Mouse (Mus musculus): ENCODE measurements around the gene Olfr1174-ps. TPM values are rescaled to one million over a fixed set of nuclear protein-coding genes. Genes with fewer than 3 reads are reported as not detected.

Gene Olfr1174-ps
- not detected for total RNA-seq (2021)
- polyA plus RNA-seq (2012; rRNA removed): not detected in 2 replicates
- long read RNA-seq: 0 reads

DNA sequence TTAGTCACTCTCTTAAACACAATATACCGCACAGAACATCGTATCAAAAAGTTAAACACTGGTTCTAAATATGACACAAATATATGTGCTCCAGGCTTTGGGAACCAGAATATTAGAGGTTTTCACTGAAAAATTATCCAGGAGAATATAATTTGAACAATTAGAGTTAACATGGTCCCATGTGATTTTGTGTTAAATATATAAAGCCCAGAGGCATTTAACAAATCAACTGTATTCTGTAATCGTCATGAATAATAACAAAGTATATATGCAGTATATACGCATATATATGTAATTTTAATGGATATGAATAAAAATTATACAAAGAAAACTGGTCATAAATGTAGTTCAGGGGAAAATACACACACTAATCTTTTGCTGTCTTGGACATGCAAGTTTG is at the start of gene Olfr1174-ps:
Olfr1174-ps (minus strand) TSS at position 101 of the 400 bp plus-strand sequence.
- no peak for DNase-seq

GRCm38 (mm10) chr2:88356304-88356703 is 41.4 kb upstream of the Olfr1174-ps start:
- DNase-seq: no peak

DNA sequence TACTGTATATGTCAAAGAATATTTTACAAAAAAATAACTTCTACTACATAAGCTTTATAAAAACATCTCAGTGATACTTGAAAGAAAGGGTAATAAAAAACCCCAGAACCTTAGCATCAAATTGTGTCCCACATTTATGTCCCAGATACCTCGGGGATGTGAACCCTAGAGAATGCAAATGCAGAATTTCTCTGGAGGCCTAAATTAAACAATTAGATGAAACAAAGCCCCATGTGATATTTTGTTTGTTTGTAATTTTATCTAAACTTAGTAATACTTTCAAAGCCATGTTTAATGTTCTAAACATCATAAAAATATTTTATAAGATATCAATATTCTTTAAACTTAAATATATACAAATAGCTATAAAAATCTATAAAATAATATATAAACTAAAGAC is 31.5 kb upstream of the Olfr1174-ps start, which contains the start of gene Olfr1177-ps:
Olfr1177-ps (minus strand) TSS at position 101 of the 400 bp plus-strand sequence.
- DNase-seq: no peak

- no peak for DNase-seq
These were observed 21.5 kb upstream of the Olfr1174-ps start, which contains the start of gene Olfr1176 for GRCm38 (mm10) chr2:88336421-88336820. Gene Olfr1176 (plus strand): TSS chr2:88336721.

DNA sequence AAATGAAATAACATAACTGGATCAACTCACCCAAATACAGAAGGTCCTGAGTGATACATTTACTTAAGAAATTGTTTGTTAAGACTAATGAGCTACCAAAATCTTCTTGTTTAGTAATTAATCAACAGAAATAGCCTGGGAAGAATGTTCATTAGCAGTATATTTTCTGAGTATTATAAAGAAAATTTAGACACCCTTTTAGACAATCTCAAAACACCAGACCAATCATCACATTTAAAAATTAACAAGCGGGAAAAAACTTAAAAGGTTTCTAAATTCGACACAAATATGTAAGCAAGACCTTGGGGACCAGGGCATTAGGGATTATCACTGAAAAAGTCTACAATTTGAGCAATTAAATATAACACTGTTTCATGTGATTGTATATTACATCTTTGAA is 12.2 kb upstream of the Olfr1174-ps start, which contains the start of gene Olfr1175-ps:
Olfr1175-ps (minus strand) TSS at position 101 of the 400 bp plus-strand sequence.
- DNase-seq: no peak

DNA sequence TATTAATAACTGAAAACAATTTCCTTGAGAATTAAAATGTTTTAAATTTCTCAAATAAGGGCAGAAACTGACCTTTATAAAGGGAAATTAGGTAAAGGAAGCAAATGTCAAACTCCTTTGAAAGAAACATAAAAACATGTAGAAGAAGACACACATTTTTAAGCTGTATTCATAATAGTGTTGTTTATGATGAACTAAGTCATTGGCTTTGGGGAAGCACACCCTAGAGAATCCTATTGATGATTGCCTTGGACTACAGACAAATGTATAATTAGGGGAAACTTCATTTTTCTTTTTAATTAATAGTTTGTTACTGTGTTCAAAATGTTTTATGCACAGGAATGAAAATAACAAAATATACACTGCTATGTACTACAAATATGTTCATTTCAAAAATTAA is 35.2 kb downstream of the Olfr1174-ps start, which contains the start of gene Olfr1173:
Olfr1173 (minus strand) TSS at position 101 of the 400 bp plus-strand sequence.
- DNase-seq: no peak

Other genes with a start within 250 kb of the Olfr1174-ps start
- gene Olfr1163, start 243.3 kb downstream of the Olfr1174-ps start, total RNA-seq (2021): not detected
- gene Olfr1163, start 243.3 kb downstream of the Olfr1174-ps start, polyA plus RNA-seq (2012; rRNA removed): not detected in 2 replicates
- not detected for gene Olfr1164, start 221.2 kb downstream of the Olfr1174-ps start, total RNA-seq (2021)
- gene Olfr1164, start 221.2 kb downstream of the Olfr1174-ps start, polyA plus RNA-seq (2012; rRNA removed): not detected in 2 replicates
- not detected for gene Olfr1166, start 186.9 kb downstream of the Olfr1174-ps start, total RNA-seq (2021)
- gene Olfr1166, start 186.9 kb downstream of the Olfr1174-ps start, polyA plus RNA-seq (2012; rRNA removed): not detected in 2 replicates
- not detected for gene Olfr1167, start 159.9 kb downstream of the Olfr1174-ps start, total RNA-seq (2021)
- not detected in 2 replicates for gene Olfr1167, start 159.9 kb downstream of the Olfr1174-ps start, polyA plus RNA-seq (2012; rRNA removed)
- gene Olfr1168, start 133.3 kb downstream of the Olfr1174-ps start, total RNA-seq (2021): not detected
- not detected in 2 replicates for gene Olfr1168, start 133.3 kb downstream of the Olfr1174-ps start, polyA plus RNA-seq (2012; rRNA removed)
- not detected for gene Olfr1170, start 86.8 kb downstream of the Olfr1174-ps start, total RNA-seq (2021)
- gene Olfr1170, start 86.8 kb downstream of the Olfr1174-ps start, polyA plus RNA-seq (2012; rRNA removed): not detected in 2 replicates
- gene Olfr1173, start 35.3 kb downstream of the Olfr1174-ps start, total RNA-seq (2021): not detected
- not detected in 2 replicates for gene Olfr1173, start 35.3 kb downstream of the Olfr1174-ps start, polyA plus RNA-seq (2012; rRNA removed)
- gene Olfr1175-ps, start 12.1 kb upstream of the Olfr1174-ps start, total RNA-seq (2021): not detected
- not detected in 2 replicates for gene Olfr1175-ps, start 12.1 kb upstream of the Olfr1174-ps start, polyA plus RNA-seq (2012; rRNA removed)
- not detected for gene Olfr1176, start 21.6 kb upstream of the Olfr1174-ps start, total RNA-seq (2021)
- not detected in 2 replicates for gene Olfr1176, start 21.6 kb upstream of the Olfr1174-ps start, polyA plus RNA-seq (2012; rRNA removed)
- gene Olfr1177-ps, start 31.4 kb upstream of the Olfr1174-ps start, total RNA-seq (2021): not detected
- not detected in 2 replicates for gene Olfr1177-ps, start 31.4 kb upstream of the Olfr1174-ps start, polyA plus RNA-seq (2012; rRNA removed)
- not detected for gene Olfr1178, start 71.9 kb upstream of the Olfr1174-ps start, total RNA-seq (2021)
- not detected in 2 replicates for gene Olfr1178, start 71.9 kb upstream of the Olfr1174-ps start, polyA plus RNA-seq (2012; rRNA removed)
- not detected for gene Olfr1179, start 91.3 kb upstream of the Olfr1174-ps start, total RNA-seq (2021)
- gene Olfr1179, start 91.3 kb upstream of the Olfr1174-ps start, polyA plus RNA-seq (2012; rRNA removed): not detected in 2 replicates
- gene Olfr1180, start 104.0 kb upstream of the Olfr1174-ps start, total RNA-seq (2021): not detected
- gene Olfr1180, start 104.0 kb upstream of the Olfr1174-ps start, polyA plus RNA-seq (2012; rRNA removed): not detected in 2 replicates
- not detected for gene Olfr1181, start 111.0 kb upstream of the Olfr1174-ps start, total RNA-seq (2021)
- not detected in 2 replicates for gene Olfr1181, start 111.0 kb upstream of the Olfr1174-ps start, polyA plus RNA-seq (2012; rRNA removed)
- gene Gm13757, start 134.0 kb upstream of the Olfr1174-ps start, total RNA-seq (2021): not detected
- not detected in 2 replicates for gene Gm13757, start 134.0 kb upstream of the Olfr1174-ps start, polyA plus RNA-seq (2012; rRNA removed)
- gene Olfr1183, start 139.7 kb upstream of the Olfr1174-ps start, total RNA-seq (2021): not detected
- not detected in 2 replicates for gene Olfr1183, start 139.7 kb upstream of the Olfr1174-ps start, polyA plus RNA-seq (2012; rRNA removed)
- not detected for gene Olfr1184, start 168.5 kb upstream of the Olfr1174-ps start, total RNA-seq (2021)
- not detected in 2 replicates for gene Olfr1184, start 168.5 kb upstream of the Olfr1174-ps start, polyA plus RNA-seq (2012; rRNA removed)
- gene Olfr1185-ps1, start 178.2 kb upstream of the Olfr1174-ps start, total RNA-seq (2021): not detected
- not detected in 2 replicates for gene Olfr1185-ps1, start 178.2 kb upstream of the Olfr1174-ps start, polyA plus RNA-seq (2012; rRNA removed)
- gene Olfr1186, start 203.4 kb upstream of the Olfr1174-ps start, total RNA-seq (2021): not detected
- not detected in 2 replicates for gene Olfr1186, start 203.4 kb upstream of the Olfr1174-ps start, polyA plus RNA-seq (2012; rRNA removed)
- not detected for gene Olfr1188, start 241.8 kb upstream of the Olfr1174-ps start, total RNA-seq (2021)
- not detected in 2 replicates for gene Olfr1188, start 241.8 kb upstream of the Olfr1174-ps start, polyA plus RNA-seq (2012; rRNA removed)

All from adrenal gland, adult 2 months (tissue).